Mouse (Mus musculus) cerebellum, postnatal 36 days (tissue): Measurements from ENCODE around the gene Slfn5.
"Not testable (repeated sequence)": the region's sequence is repeated elsewhere in the genome, so short reads cannot be mapped to it uniquely, and the experiment has no call there.

ENCODE experiments used
- DNase-seq, 2 experiments: peaks; one replicate each; pipeline ENCODE4 v3.0.0; 2021 to 2022; ENCODE audit warnings: mixed read lengths in 2 of 2

Gene Slfn5

DNA sequence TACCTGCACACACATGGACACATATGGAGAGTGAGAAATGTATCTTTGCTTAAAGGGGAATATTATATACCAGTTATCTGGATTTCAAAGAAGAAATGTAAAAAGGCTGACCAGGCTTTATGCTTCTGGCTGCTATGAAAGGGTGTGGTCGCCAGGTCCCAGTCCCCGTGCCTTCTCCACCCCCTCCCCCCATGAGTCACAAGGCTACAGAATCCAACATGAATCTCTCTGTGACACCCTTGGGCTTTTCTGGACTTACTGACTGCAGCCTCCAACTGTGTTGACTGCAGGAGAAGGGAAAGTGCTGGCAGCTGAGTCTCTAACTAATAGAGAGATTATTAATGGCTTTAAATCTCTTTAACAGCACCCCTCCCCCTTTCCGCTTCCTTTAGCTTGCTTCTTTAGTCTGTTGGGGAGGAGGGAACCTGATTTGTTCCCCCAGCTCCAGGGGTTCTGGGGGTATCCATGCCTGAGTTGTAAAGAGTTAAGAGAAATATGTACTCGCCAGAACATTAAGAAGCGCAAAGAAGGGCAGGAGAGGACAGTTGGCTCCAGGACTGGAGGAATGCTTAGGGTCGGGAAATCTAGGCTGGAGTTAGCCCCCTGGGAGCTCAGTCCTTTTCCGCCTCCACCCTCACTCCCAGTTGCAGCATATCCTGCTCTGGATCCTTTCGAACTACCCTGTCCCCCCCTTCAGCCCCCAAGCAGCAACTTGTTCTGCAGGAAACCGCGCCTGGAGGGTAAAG lies at the start of gene Slfn5:
Gene Slfn5 (plus strand): TSS at position 614 of the 746 bp plus-strand sequence.
- DNase-seq, result no peak

DNA sequence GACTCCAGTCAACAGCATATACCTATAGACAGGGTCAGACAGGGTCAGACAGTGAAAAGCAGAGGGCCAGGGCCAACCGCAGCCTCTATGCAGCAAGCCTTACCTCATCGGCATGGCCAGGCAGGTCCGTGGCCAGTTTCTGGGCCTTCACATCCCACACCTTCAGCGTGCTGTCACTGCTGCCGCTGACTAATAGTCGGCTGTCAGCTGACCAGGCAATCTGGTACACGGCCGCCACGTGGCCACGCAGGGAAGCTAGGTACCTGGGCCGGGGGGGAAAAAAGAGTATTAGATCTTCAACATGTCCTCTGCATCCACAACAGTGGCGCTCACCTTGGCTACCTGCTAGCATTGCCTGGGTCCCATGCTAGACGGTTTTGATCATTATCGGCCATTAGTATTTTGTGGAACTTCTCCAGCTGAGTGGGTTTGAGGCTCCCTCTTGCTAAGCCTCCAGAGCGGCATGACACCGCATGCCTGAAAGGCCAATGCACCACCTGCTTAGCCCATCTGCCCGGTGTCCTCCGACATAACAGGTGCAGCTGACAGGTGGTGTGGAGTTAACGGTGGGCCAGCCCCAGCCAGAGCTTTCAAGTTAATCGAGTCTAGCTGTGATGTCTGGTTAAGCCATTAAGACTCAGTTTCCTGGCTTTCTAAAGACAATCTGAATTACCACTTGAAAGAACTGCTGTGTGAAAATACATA lies 49.4 kb upstream of the Slfn5 start:
- DNase-seq, result peak; percentile 58 to 66

DNA sequence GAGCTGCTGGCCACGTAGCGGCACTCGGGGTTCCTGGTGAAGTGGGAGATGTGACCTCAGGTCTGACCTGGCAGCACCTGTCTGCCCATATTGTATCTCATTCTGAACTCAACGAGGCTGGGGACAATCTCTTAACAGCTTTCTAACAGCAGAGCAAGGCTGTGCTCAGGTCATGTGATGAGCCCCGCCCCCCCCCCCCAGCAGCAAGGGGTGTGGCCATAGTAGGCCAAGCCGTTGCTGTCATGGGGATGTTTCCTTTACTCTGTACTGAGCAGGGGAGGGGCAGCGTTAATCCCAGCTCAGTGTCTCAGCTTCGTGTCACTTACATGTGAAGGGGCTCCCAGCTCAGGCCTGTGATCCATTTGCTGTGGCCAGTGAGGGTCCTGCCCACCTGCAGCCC lies 46.2 kb upstream of the Slfn5 start:
- DNase-seq, result no peak

DNA sequence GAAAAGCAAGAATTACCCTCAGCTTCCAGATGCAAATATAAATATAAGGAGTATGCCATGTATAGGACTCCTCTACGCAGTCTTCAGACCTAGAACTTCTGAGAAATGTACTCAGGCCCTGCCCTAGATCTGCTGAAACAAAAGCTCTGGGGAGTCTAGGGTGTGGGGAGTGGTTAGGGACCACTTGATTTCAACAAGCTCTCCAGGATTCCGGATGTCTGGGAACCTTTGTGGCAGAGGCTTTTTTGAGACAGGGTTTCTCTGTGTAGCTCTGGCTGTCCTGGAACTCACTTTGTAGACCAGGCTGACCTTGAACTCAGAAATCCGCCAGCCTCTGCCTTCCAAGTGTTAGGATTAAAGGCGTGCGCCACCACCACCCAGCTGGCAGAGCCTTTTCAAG lies 45.3 kb upstream of the Slfn5 start:
- no peak for DNase-seq

DNA sequence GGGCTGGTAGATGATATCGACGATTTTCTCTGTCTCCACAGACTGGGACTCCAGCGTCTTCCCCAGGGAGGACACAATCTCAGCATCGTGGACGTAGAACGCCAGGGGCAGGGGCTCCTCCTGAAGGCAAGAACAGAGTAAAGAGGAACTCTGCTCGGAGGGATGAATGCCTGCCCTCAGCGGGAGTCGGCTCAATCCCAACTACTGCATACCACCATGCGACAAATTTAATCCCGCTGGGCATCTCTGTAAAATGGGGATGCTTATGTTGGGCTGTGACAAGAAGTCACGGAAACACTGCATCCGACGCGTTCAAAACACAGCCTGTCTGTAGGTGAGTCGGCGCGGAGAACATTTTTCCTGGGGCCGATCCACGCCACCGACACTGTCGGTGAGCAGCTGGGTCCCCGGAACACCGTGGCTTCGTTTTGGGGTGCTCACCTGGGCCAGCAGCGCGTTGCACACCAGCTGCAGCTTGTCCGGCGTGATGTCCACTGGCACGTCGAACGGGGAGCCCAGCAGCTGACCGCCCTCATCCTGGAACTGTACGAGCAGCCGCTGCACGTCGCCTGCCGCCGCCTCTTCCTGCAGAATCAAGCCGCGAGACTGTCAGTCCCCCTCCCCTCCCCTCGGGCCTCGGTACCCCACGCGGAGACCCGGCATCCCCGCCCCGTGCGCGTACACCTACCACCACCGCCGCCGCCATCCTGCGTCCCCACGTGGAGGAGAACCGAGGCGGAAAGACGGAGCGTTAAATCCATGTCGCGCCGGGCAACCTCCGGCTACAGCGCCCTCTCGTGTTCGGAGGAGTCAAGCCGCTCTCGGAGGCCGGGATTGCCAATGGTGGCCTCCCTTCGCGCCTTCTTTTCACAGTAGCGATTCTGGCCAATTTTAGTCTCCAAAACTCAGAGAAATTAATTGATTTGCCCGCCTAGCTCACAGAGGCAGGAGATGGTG lies 43.2 kb upstream of the Slfn5 start, which contains the start of gene Nle1:
Gene Nle1 (minus strand): TSS at position 761 of the 957 bp plus-strand sequence.
- peak; percentile 93 to 96 for DNase-seq

DNA sequence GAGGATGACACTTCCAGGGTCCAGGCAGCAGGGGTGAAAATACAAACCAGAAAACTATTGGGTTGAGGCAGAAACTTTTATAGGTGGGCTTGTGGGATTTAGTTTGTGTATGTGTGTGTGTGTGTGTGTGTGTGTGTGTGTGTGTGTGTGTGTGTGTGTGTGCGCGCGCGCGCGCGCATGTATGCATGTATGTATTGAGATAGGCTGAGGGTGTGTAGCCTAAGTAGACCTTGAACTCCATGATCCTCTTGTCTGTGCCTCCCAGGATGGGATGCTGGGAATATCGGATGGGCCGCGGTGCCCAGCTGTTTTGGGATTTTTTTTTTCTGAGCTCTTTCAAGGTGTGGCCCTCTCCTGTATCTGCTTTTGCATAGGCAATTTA lies 42.5 kb upstream of the Slfn5 start:
- DNase-seq, result no peak

DNA sequence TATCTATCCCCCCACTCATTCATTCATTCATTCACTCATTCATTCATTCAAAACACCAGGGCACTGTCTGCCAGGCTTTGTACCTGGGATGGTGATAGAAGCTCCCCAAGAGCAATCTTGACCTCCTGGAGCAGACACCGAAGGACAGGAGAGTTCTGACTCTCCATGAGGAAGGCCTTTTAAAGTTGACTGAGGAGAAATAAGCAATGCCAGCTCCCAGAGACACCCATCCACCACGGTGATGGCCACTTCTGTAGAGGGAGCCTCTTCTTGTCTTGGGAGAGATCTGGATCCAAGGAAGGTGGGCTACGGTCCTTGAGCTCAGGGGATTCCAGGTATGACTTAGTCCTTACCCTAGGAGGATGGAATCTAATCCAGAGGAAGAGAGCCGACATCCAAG lies 40.9 kb upstream of the Slfn5 start, which contains the start of gene Unc45b:
Gene Unc45b (plus strand): TSS at position 301 of the 400 bp plus-strand sequence.
- DNase-seq, result no peak

DNA sequence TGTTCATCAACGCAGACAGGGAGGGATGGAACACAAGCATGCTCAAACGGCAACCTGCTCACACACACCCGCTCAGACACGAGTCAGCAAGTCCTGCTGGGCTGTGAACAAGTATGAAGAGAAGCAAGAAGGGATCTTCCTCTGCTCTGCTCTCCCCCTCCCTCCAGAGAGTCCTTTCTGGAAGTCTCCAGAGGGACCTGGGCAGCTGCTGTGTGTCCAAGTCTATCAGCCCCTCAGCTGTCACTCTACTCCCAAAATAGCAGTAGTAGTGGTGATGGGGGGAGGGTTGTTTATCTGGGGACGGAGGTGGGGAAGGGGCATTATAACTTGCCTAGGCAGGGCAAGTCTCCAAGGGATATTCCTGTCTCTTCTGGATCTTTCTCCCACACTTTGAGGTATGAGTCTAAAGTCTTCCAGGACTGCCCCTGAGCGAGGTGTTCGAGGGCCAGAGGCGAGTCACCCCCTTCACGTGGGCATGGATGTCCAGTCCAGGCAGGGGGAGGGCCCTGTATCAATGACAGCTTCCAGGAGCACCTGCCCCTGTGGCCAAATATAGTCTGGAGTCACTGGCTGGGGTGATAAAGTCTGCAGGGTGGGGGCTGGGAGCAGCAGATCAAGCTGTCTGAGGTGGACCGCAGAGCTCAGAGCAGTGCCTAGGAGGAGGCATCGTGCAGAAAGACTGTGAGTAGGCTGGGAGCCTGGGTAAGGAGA lies 40.3 kb upstream of the Slfn5 start:
- DNase-seq, result no peak

DNA sequence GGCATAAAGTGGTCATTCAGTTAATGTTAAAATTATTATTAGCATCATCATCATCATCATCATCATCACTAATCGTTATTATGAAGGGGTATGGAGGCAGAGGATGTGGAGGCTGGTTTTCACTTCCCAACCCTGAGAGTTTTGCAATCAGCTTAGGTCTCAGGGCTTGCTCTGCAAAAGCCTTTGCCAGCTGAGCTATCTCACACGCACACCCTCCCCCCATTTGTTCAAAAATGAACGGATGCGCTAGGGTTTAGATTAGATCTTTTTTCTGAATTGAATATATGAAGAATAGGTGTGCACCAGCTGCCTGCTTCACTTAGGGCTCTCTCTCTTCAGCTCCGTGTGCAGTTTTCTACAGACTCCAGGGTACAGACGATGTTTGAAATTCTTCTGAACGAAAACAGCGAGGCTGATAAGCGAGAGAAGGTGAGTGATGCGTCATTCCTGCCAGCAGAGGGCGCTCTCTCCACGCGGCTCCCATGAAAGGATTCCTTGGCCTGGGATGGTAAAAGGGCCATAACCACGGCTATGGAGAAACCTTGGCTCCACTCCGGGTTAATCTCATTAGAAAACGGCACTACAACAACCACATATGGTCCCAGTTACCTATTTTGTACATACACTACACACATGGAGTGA lies 36.3 kb upstream of the Slfn5 start:
- peak; percentile 79 to 82 for DNase-seq

DNA sequence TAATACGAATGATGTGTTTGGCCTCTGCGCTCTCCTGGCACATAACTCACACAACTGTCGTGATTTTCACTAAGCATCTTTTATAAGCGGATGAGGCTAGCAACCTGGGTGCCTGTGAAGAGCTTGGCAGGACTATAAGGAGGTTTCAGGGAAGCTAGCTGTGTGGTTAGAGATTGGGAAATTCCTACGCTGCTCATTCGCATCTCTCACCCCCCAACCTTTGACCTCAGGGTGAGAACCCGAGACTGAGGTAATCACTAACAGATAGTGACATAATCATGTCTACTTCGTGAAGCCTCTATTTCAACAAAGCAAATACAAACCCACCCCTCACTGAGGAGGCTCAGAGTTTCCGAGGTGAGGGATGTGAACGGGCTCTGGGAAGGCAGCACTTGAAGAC lies 30.4 kb upstream of the Slfn5 start:
- no peak for DNase-seq

DNA sequence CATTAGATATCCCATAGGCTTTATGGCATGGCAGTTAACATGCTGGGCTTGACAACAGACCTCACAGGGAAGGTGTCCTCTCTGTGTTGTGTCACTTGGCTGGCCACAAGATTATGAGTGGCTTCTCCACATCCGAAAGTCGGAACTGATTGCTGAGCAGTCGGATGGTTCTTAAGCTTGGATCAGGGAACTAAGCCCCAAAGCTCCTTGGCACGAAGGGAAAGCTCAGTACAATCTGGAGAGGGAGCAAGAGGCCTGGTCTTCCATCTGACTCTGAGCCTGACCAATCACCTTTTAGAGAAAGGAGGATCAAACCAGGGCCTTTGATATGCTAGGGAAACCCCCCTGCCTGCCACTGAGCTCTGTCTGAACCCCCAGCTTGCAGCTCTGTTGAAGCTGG lies 29.5 kb upstream of the Slfn5 start:
- DNase-seq, result no peak

DNA sequence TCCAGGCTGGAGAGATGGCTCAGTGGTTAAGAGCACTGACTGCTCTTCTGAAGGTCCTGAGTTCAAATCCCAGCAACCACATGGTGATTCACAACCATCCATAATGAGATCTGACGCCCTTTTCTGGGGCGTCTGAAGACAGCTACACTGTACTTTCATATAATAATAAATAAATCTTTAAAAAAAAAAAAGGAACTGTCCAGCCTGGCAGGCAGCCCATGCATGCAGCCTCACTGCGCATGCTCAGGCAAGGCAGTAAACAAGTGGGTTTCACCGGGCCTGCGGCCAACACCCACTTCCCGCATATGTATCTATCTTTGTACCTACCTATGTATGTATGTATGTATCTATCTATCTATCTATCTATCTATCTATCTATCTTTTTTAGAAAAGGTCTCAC lies 27.2 kb upstream of the Slfn5 start:
- not testable (repeated sequence) for DNase-seq

DNA sequence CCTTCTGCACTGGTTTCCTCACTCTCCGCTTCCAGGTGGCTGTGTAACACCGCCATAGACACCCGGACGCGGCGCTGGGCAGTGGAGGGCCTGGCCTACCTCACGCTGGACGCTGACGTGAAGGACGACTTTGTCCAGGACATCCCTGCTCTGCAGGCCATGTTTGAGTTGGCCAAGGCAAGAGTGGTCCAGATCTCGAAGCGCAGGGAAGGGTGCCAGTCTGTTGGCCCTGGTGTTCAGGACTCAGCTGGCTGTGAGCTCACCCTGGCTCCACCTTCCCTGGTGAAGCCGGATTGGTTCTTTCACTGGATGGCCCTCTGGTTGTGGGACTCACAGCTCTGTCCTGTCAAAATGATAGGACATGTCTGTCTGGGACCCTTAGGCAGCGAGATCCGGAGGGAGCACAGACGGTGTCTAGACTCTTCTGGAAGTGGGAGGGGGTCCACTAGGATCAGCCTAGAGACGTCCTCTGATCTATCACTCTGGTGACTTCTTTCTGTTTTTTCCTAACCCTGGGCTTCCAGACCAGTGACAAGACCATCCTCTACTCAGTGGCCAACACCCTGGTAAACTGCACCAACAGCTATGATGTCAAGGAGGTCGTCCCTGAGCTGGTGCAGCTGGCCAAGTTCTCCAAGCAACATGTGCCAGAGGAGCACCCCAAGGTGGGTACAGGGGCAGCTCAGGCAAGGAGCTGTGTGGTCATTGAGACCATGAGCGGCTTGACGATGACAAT lies 22.1 kb upstream of the Slfn5 start:
- no peak for DNase-seq

DNA sequence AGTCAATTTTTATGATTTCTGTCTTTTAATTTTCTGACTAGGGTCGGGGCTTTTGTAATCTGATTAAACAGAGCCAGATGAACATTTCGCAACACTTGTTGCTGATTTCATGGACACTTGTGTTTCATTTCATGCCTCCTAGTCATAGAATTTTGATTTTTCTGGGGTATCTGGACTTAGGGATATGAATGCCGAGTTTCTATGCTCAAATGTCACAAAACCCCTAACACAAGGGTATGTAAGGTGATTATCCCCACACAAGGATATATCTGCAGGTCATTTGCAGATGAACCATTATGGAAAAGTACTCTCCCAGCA lies 21.6 kb upstream of the Slfn5 start:
- DNase-seq, result no peak

DNA sequence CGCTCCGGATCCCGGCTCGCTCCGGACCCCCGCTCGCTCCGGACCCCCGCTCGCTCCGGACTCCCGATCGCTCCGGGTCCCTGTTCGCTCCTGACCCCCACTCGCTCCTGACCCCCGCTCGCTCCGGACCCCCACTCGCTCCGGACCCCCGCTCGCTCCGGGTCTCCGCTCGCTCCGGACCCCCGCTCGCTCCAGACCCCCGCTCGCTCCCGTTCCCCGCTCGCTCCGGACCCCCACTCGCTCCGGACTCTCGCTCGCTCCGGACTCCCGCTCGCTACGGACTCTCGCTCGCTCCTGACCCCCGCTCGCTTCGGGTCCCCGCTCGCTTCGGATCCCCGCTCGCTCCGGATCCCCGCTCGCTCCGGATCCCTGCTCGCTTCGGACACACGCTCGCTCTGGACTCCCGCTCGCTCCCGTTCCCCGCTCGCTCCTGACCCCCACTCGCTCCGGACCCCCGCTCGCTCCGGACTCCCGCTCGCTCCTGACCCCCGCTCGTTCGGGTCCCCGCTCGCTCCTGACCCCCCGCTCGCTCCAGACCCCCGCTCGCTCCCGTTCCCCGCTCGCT lies 20.7 kb upstream of the Slfn5 start:
- DNase-seq, result not testable (repeated sequence)

DNA sequence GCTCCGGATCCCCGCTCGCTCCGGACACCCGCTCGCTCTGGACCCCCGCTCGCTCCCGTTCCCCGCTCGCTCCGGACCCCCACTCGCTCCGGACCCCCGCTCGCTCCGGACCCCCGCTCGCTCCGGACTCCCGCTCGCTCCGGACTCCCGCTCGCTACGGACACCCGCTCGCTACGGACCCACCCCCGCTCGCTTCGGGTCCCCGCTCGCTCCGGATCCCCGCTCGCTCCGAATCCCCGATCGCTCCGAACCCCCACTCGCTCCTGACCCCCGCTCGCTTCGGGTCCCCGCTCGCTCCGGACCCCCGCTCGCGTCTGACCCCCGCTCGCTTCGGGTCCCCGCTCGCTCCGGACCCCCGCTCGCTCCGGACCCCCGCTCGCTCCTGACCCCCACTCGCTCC lies 20.0 kb upstream of the Slfn5 start:
- not testable (repeated sequence) for DNase-seq

DNA sequence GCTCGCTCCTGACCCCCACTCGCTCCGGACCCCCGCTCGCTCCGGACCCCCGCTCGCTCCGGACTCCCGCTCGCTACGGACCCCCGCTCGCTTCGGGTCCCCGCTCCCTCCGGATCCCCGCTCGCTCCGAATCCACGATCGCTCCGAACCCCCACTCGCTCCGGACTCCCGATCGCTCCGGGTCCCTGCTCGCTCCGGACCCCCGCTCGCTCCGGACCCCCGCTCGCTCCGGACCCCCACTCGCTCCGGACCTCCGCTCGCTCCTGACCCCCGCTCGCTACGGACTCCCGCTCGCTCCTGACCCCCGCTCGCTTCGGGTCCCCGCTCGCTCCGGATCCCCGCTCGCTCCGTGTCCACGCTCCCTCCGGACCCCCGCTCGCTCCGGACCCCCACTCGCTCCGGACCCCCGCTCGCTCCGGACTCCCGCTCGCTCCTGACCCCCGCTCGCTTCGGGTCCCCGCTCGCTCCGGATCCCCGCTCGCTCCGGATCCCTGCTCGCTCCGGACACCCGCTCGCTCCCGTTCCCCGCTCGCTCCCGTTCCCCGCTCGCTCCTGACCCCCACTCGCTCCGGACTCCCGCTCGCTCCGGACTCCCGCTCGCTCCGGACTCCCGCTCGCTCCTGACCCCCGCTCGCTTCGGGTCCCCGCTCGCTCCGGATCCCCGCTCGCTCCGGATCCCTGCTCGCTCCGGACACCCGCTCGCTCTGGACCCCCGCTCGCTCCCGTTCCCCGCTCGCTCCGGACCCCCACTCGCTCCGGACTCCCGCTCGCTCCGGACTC lies 19.3 kb upstream of the Slfn5 start:
- not testable (repeated sequence) for DNase-seq

DNA sequence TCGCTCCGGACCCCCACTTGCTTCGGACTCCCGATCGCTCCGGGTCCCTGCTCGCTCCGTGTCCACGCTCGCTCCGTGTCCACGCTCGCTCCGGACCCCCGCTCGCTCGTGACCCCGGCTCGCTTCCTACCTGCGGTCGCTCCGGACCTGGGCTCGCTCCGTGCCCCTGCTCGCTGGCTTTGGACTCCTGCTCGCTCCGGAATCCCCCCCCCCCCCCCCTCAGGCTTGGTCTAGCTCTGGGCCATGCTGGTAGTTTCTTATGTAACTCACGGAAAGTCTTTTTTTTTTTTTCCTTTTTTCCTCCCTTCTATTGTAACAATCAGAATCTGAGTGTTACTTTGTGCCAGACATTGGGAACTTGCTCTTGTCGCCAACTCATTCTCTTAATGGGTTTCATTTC lies 18.0 kb upstream of the Slfn5 start:
- DNase-seq, result no peak

DNA sequence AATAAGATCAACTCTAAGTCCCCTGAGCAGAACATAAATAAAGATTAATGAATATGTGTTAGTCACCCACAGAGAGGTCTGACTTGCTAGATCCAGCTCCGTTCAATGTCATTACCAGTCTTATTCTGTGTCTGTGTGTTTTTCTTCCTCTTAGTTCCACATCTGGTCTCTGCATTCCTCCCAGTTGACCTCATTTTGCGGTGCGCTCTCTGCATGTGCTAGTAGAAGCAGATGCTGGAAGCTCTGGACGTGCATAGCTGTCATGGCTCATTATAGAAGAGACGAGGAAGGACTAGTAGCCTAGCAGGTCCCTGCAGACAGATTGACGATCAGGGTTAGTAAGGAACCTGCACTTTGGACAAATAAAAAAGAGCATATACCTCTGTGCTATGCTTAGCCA lies 7.8 kb upstream of the Slfn5 start:
- DNase-seq, result no peak

DNA sequence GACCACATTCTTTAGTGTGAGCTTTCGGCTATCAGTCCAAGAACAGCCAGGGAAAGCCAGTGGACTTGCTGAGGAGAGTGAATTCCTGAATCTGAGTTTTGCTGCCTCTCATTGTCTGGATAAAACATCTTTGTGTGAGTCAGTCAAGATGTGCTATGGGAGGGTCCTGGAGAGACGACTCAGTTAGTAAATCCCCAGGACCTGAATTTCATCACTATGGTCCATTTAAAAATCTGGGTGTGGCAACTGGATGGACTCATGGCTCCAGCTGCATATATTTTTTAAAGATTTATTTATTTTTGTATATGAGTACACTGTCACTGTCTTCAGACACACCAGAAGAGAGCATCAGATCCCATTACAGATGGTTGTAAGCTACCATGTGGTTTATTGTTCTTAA lies 5.5 kb upstream of the Slfn5 start:
- no peak for DNase-seq
